Mouse (Mus musculus) cerebellum, adult 2 months (tissue): Measurements from ENCODE around the gene Rbms1.

Experiments used
- CTCF ChIP-seq: fragments of 200-500 bp; IDR thresholded peaks from 2 replicates; pipeline ENCODE4 v1.5.1; 2011; ENCODE audit warnings: low read depth, mild to moderate bottlenecking, control low read depth, low read length, moderate library complexity, borderline replicate concordance; ENCODE audit not compliant: insufficient read depth
- POLR2A ChIP-seq: fragments of 200-500 bp; IDR thresholded peaks from 2 replicates; pipeline ENCODE4 v1.6.1; 2011; ENCODE audit warnings: low read length, control low read depth, borderline replicate concordance; ENCODE audit not compliant: insufficient read depth

- no peak for TF ChIP-seq CTCF
- no peak for TF ChIP-seq POLR2A
Observed at GRCm38 (mm10) chr2:60774501-60774900, 188.5 kb downstream of the Rbms1 start.
